Mouse (Mus musculus) E14TG2a.4 (cell line): Measurements from ENCODE around the gene Cdk19.

Experiments
- H3K27me3 ChIP-seq: 2 replicates; pipeline ENCODE4 v1.6.1; 2014; ENCODE audit warnings: low read length, control low read depth; ENCODE audit not compliant: insufficient read depth
- H3K36me3 ChIP-seq: 2 replicates; pipeline ENCODE4 v1.6.1; 2014; ENCODE audit warnings: low read length, control low read depth; ENCODE audit not compliant: insufficient read depth
- H3K4me1 ChIP-seq: replicated peaks from 2 replicates; pipeline ENCODE4 v1.6.1; 2014; ENCODE audit warnings: low read depth, low read length, control low read depth
- H3K4me3 ChIP-seq: replicated peaks from 2 replicates; pipeline ENCODE4 v1.5.1; 2014; ENCODE audit warnings: mild to moderate bottlenecking, low read length
- H3K9me3 ChIP-seq: 2 replicates; pipeline ENCODE4 v1.6.1; 2014; ENCODE audit warnings: low read length, control low read depth
- CTCF ChIP-seq: conservative IDR thresholded peaks from 2 replicates; pipeline ENCODE4 v1.5.1; 2014; ENCODE audit warnings: low read length
- NANOG ChIP-seq: IDR thresholded peaks from 2 replicates; pipeline ENCODE4 v1.6.1; 2014; ENCODE audit warnings: borderline replicate concordance, low read length, mixed read lengths
- POU5F1 ChIP-seq: IDR thresholded peaks from 2 replicates; pipeline ENCODE4 v1.6.1; 2014; ENCODE audit warnings: low read length, borderline replicate concordance

Cdk19 gene

DNA sequence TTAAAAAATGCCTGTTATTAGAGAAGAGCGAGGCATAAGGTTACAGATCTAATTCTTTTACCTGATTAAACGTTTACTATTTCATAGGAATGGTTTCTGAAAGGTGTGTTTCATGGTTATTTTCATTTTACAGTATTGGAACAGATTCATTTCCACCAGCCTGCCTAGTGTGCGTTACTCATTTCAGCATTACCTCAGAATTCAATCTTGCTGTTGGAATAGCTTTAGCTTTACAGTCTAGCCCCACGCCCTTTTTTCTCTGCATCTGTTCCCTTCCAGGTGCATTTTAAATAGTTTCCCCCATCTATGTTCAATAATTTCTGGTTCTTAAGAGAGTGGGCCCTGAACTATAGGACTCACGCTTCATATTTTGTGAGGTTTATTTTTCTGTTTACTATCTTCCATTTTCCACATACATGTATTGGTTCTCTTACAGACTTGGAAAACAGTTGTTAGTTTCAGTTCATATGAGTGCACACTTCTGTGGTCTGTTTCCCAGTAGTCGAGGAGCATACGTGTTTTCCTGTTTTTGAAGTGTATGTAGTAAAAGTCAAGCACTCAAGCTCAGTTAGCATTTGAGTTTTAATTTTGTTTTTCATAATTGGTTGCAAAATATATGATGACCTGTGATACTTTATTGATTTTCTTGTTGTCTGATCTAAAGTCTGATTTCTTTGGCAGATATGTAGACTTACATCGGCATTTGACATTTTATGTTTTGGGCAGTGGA lies 32.0 kb downstream of the Cdk19 start:
- Histone ChIP-seq H3K36me3 (no peaks in the 10 kb centered on the region), H3K4me3 (no peak overlapping the region), H3K4me1 (peaks cover 89% of the 10 kb centered on the region), H3K9me3 (no peaks in the 10 kb centered on the region), H3K27me3 (no peaks in the 10 kb centered on the region)
- TF ChIP-seq POU5F1 (no peak), NANOG (no peak), CTCF (no peak)

DNA sequence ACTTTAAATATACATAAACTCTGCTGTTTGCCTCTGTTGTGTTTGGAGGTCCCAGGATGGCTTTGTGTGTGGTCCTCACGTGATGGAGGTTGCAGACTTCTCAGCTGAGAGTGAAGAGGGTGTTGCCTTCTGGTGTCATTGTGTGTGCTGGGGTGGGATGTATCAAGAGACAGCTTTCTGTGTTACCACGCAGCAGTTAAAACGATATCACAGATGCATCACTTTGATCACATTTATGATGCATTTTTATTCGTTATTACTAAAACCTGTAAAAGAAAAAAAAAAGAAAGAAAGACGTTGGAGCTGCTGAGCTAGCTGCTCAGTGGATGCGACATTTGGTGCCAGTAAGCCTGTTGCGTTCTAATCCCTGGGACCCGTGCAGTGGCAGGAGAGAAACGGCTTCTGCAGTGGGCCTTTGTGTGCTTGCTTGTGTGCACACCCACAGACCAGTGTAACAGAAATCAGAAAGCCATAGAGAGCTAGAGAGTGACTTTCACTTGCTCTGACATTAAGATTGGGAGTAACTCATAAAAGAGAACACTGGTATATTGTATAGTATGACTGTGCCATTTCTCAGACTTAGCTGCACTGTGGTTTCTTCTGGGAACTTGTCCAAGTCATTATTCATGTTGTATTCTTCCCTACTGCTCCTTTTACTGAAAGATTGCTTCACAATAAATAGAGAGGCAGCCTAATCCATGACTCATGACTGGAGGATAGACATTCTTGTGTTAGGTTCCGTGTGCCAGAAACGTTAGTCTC lies 32.7 kb downstream of the Cdk19 start:
- Histone ChIP-seq H3K27me3 (no peaks in the 10 kb centered on the region), H3K9me3 (no peaks in the 10 kb centered on the region), H3K4me3 (no peak overlapping the region; the same call in 1 of the 2 replicates), H3K4me1 (peaks cover 86% of the 10 kb centered on the region), H3K36me3 (no peaks in the 10 kb centered on the region)
- TF ChIP-seq NANOG (no peak), CTCF (no peak), POU5F1 (no peak)

DNA sequence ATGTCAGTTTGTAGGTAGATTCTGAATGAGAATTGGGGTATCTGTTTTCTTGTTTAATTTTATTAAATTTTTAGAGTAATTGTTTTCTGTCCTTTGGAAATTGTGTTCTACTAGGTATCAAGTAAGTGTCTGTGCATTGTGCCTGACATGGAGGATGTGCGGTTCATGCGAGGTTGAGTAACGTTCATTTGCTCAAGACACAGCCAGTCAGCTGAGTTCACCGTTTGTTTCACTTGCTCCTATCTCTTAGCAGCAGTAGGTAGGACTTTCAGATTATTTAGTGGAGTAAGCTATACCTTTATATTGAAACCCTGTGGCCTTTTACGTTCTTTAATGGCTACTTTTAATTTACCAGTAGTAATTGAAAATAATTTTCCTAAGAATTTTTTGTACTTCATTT lies 34.4 kb downstream of the Cdk19 start:
- Histone ChIP-seq H3K4me1 (peaks cover 80% of the 10 kb centered on the region), H3K9me3 (no peaks in the 10 kb centered on the region), H3K27me3 (no peaks in the 10 kb centered on the region), H3K36me3 (peaks cover 10% of the 10 kb centered on the region; the same call in 1 of the 2 replicates), H3K4me3 (no peak overlapping the region)
- TF ChIP-seq CTCF (no peak), POU5F1 (no peak), NANOG (no peak)

DNA sequence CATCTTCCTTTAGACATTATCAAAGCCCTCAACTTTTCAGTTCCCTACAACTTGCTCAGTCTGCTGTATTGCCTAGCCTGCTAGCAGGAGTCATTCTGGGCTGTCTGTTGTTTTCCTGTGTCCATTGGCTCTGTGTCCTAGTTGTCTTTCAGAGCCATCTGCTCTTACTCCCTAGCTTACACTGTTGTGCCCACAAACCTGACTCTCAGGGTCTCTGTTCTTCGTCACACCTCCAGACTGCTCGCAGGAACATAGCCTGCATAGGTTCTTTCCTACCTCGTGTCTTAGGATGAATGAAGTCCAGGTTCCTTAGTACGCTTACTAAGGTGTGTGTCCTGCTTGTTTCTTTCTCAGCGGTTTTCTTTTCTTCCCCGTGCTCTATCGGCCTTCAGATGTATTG lies 35.5 kb downstream of the Cdk19 start:
- Histone ChIP-seq H3K4me1 (peaks cover 82% of the 10 kb centered on the region), H3K9me3 (no peaks in the 10 kb centered on the region), H3K36me3 (peaks cover 14% of the 10 kb centered on the region; the same call in 1 of the 2 replicates), H3K27me3 (no peaks in the 10 kb centered on the region), H3K4me3 (no peak overlapping the region)
- TF ChIP-seq POU5F1 (no peak), NANOG (no peak), CTCF (no peak)

DNA sequence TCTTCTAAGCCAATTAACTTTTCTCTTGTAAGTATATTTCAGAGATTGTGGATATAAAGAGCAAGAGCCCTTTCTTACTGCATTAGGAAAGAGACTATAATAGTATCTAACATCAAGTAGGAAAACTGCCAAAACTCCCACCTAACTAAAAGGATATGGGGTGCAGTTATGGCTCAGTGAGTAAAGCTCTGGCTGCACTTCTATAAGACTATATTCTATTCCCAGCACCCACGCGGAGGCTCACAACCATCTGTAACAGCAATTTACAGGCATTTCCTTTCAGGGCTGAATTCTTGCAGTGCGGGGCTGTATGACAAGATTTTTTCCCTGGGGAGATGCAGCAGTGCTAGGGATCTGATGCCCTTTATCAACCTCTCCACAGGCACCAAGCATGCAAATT lies 36.9 kb downstream of the Cdk19 start:
- H3K36me3 ChIP-seq: peaks cover 15% of the 10 kb centered on the region; the same call in 1 of the 2 replicates
- H3K4me3 ChIP-seq: no peak overlapping the region
- H3K9me3 ChIP-seq: no peaks in the 10 kb centered on the region
- peaks cover 86% of the 10 kb centered on the region for H3K4me1 ChIP-seq
- TF ChIP-seq CTCF (no peak), POU5F1 (no peak), NANOG (no peak)
- no peaks in the 10 kb centered on the region for H3K27me3 ChIP-seq

DNA sequence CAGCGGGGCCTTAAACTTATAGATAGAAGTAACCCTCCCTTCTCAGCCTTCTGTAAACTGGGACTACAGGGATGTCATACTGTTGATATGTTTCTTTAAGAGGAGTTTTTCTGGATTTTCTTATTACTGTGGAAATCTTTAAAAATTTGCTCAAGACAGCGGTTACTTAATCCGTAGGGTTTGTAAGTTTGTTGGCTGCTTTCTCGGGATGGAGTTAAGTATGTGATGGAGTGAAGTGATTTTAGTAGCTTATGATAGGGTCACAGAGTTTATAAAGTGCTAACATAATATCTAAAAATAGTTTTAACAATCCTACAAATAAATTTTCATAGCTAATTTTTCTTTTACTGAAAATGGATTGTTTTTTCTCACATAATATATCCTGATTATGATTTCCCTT lies 38.9 kb downstream of the Cdk19 start:
- TF ChIP-seq POU5F1: no peak
- no peak for TF ChIP-seq CTCF
- TF ChIP-seq NANOG: no peak
- peaks cover 17% of the 10 kb centered on the region; the same call in 1 of the 2 replicates for H3K36me3 ChIP-seq
- H3K4me1 ChIP-seq: peaks cover 78% of the 10 kb centered on the region
- H3K9me3 ChIP-seq: no peaks in the 10 kb centered on the region
- H3K4me3 ChIP-seq: no peak overlapping the region
- H3K27me3 ChIP-seq: no peaks in the 10 kb centered on the region

DNA sequence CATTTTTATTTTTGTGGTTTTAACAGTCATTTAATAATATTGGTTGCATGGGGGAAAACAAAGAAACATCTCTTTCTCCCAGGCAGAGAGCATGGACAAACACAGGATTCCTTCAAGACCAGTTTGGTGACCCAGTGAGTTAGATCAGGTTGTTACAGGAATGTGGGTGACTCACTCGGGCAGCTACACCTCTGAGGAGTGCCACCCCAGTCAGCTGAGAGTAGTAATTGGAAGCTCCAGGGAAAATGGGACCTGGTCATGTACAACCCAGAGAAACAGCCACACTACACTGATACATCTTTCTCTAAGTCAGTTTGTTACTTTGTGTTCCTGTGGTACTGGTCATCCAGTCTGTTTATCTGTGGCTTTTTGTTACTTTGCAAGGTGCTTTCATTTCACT lies 40.3 kb downstream of the Cdk19 start:
- TF ChIP-seq CTCF (no peak), NANOG (no peak), POU5F1 (no peak)
- no peak overlapping the region for H3K4me3 ChIP-seq
- no peaks in the 10 kb centered on the region for H3K27me3 ChIP-seq
- H3K9me3 ChIP-seq: no peaks in the 10 kb centered on the region
- H3K36me3 ChIP-seq: peaks cover 17% of the 10 kb centered on the region; the same call in 1 of the 2 replicates
- peaks cover 76% of the 10 kb centered on the region for H3K4me1 ChIP-seq

DNA sequence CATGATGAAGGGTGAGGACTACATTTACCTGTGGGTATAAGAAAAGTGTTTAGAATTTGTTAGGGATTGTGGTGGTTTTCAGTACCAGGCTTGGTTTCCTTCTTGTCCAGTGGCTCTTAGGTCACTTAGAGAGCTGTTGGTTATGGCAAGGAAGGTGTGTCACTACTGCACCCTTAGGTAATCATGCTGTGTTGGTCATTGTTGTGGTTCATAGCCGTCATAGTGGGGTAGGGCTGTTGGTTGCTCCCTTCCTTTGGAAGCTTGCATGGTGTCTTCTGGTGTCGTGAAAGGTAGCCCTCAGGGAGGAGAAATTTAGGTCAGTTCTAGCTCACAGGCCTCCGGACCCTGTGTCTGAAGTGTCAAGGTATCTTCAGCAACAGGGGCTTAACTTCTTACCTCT lies 46.0 kb downstream of the Cdk19 start:
- H3K27me3 ChIP-seq: no peaks in the 10 kb centered on the region
- TF ChIP-seq NANOG (no peak), POU5F1 (no peak), CTCF (no peak)
- H3K9me3 ChIP-seq: no peaks in the 10 kb centered on the region
- H3K36me3 ChIP-seq: peaks cover 6% of the 10 kb centered on the region
- H3K4me1 ChIP-seq: peaks cover 77% of the 10 kb centered on the region
- H3K4me3 ChIP-seq: no peak overlapping the region

DNA sequence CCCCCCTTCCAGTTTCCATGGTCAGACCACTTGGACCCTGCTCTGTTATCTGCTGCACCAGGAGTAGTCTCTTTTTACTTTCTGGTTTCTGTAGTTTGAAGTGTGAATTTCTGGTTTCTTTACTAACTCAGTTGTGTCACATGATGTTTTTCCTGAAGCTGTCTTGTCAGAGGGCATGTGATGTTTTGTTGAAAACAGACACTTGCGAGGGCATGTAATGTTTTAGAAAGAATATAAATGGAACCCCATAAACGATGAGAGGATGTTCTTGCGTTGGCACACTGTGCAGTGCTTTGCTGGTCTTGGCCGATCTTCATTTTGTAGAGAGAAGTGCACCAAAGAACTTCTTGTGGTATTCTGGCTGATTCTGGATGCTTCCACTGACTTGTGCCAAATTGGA lies 46.8 kb downstream of the Cdk19 start:
- no peaks in the 10 kb centered on the region for H3K27me3 ChIP-seq
- no peak overlapping the region for H3K4me3 ChIP-seq
- H3K9me3 ChIP-seq: no peaks in the 10 kb centered on the region
- peaks cover 72% of the 10 kb centered on the region for H3K4me1 ChIP-seq
- TF ChIP-seq NANOG: no peak
- no peak for TF ChIP-seq CTCF
- no peak for TF ChIP-seq POU5F1
- H3K36me3 ChIP-seq: peaks cover 6% of the 10 kb centered on the region
